Mouse (Mus musculus) E14TG2a.4 (cell line): Measurements from ENCODE around the gene Arhgap9.
"Not testable (repeated sequence)": the region's sequence is repeated elsewhere in the genome, so short reads cannot be mapped to it uniquely, and the experiment has no call there.

Source experiments
- H3K27me3 ChIP-seq: 2 replicates; pipeline ENCODE4 v1.6.1; 2014; ENCODE audit warnings: low read length, control low read depth; ENCODE audit not compliant: insufficient read depth
- H3K36me3 ChIP-seq: 2 replicates; pipeline ENCODE4 v1.6.1; 2014; ENCODE audit warnings: low read length, control low read depth; ENCODE audit not compliant: insufficient read depth
- H3K4me1 ChIP-seq: replicated peaks from 2 replicates; pipeline ENCODE4 v1.6.1; 2014; ENCODE audit warnings: low read depth, low read length, control low read depth
- H3K4me3 ChIP-seq: replicated peaks from 2 replicates; pipeline ENCODE4 v1.5.1; 2014; ENCODE audit warnings: mild to moderate bottlenecking, low read length
- H3K9me3 ChIP-seq: 2 replicates; pipeline ENCODE4 v1.6.1; 2014; ENCODE audit warnings: low read length, control low read depth
- CTCF ChIP-seq: conservative IDR thresholded peaks from 2 replicates; pipeline ENCODE4 v1.5.1; 2014; ENCODE audit warnings: low read length
- NANOG ChIP-seq: IDR thresholded peaks from 2 replicates; pipeline ENCODE4 v1.6.1; 2014; ENCODE audit warnings: borderline replicate concordance, low read length, mixed read lengths
- POU5F1 ChIP-seq: IDR thresholded peaks from 2 replicates; pipeline ENCODE4 v1.6.1; 2014; ENCODE audit warnings: low read length, borderline replicate concordance

Gene Arhgap9

GRCm38 (mm10) chr10:127314950-127315349, 6.8 kb upstream of the Arhgap9 start:
- peaks cover 24% of the 10 kb centered on the region for H3K4me1 ChIP-seq
- TF ChIP-seq CTCF, result 0 out of 2 replicates have a peak, but pooled peaks have one; percentile 9
- H3K4me3 ChIP-seq, H3K36me3 ChIP-seq, H3K9me3 ChIP-seq, H3K27me3 ChIP-seq: not testable (repeated sequence)

DNA sequence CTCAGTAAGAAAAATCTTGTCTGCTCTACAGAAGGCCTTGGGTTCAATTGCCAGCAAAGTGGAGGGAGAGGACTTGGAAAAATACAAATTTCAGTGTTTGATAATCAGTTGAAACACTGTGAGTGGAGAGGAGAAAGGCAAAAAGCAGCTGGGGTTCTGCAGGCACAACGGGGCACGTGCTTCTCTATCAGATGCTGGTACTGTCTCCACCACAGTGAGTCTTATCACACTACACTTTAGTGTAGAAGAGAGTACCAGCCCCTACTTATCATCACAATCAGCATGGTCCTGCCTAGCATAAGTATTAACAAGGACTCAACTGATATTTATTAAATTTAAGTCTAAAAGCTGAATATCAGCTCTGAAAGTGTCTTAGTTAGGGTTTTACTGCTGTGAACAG, 4.5 kb upstream of the Arhgap9 start:
- H3K36me3 ChIP-seq, result no peaks in the 10 kb centered on the region
- H3K27me3 ChIP-seq, result peaks cover 14% of the 10 kb centered on the region
- H3K4me3 ChIP-seq, result no peak overlapping the region
- no peaks in the 10 kb centered on the region for H3K9me3 ChIP-seq
- TF ChIP-seq NANOG (no peak), POU5F1 (no peak), CTCF (no peak)
- H3K4me1 ChIP-seq, result peaks cover 24% of the 10 kb centered on the region

GRCm38 (mm10) chr10:127318009-127318408, 3.8 kb upstream of the Arhgap9 start:
- no peaks in the 10 kb centered on the region for H3K9me3 ChIP-seq
- no peak overlapping the region for H3K4me3 ChIP-seq
- peaks cover 21% of the 10 kb centered on the region for H3K27me3 ChIP-seq
- peaks cover 26% of the 10 kb centered on the region for H3K4me1 ChIP-seq
- no peaks in the 10 kb centered on the region for H3K36me3 ChIP-seq
- no peak for TF ChIP-seq NANOG

DNA sequence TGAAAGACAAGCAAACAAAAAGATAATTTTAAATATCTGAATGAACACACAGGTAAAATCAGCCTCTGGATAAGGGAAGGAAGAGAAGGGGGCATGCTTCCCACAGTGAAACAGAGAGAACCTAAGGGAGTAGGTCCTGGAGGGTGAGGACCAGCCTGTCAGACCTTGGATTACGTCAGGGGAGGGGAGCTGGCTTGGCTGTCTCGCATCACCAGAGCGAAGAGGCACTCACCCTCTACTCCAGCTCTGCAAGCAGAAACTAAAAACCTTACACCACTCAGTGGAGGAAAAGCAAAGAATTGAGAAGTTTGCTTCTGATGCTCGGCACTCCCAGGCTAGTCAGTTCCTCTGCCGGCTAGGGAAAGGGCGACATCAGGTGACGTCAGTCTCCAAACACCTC, 1.8 kb upstream of the Arhgap9 start:
- H3K27me3 ChIP-seq, result peaks cover 31% of the 10 kb centered on the region
- no peak overlapping the region for H3K4me3 ChIP-seq
- H3K36me3 ChIP-seq, result no peaks in the 10 kb centered on the region
- TF ChIP-seq POU5F1 (no peak), CTCF (no peak), NANOG (no peak)
- H3K9me3 ChIP-seq, result no peaks in the 10 kb centered on the region
- peaks cover 38% of the 10 kb centered on the region for H3K4me1 ChIP-seq

GRCm38 (mm10) chr10:127322178-127322577, 414 bp downstream of the Arhgap9 start:
- peak overlapping the region; percentile 49 for H3K4me3 ChIP-seq
- TF ChIP-seq POU5F1, result no peak
- TF ChIP-seq CTCF, result no peak
- TF ChIP-seq NANOG, result no peak
- H3K4me1 ChIP-seq, result peaks cover 58% of the 10 kb centered on the region
- no peaks in the 10 kb centered on the region for H3K36me3 ChIP-seq
- H3K9me3 ChIP-seq, result no peaks in the 10 kb centered on the region
- H3K27me3 ChIP-seq, result peaks cover 54% of the 10 kb centered on the region

GRCm38 (mm10) chr10:127322669-127323068, 905 bp downstream of the Arhgap9 start:
- Histone ChIP-seq H3K36me3 (no peaks in the 10 kb centered on the region), H3K27me3 (peaks cover 58% of the 10 kb centered on the region), H3K4me1 (peaks cover 63% of the 10 kb centered on the region), H3K9me3 (no peaks in the 10 kb centered on the region), H3K4me3 (peak overlapping the region; percentile 49)
- TF ChIP-seq CTCF (no peak), NANOG (no peak), POU5F1 (no peak)

GRCm38 (mm10) chr10:127323131-127323855, 1.5 kb downstream of the Arhgap9 start:
- TF ChIP-seq NANOG (no peak), CTCF (no peak)
- H3K27me3 ChIP-seq, result peaks cover 63% of the 10 kb centered on the region
- H3K9me3 ChIP-seq, result no peaks in the 10 kb centered on the region
- H3K4me1 ChIP-seq, result peaks cover 69% of the 10 kb centered on the region
- H3K36me3 ChIP-seq, result no peaks in the 10 kb centered on the region
- H3K4me3 ChIP-seq, result 0 out of 2 replicates have a peak overlapping the region, but pooled peaks have one; percentile 10

- Histone ChIP-seq H3K4me1 (peaks cover 81% of the 10 kb centered on the region), H3K4me3 (0 out of 2 replicates have a peak overlapping the region, but pooled peaks have one; percentile 39), H3K9me3 (no peaks in the 10 kb centered on the region), H3K36me3 (peaks cover 10% of the 10 kb centered on the region), H3K27me3 (peaks cover 63% of the 10 kb centered on the region)
- TF ChIP-seq CTCF, result peak; percentile 66
- no peak for TF ChIP-seq POU5F1
Measured at GRCm38 (mm10) chr10:127324495-127324894, 2.7 kb downstream of the Arhgap9 start.

DNA sequence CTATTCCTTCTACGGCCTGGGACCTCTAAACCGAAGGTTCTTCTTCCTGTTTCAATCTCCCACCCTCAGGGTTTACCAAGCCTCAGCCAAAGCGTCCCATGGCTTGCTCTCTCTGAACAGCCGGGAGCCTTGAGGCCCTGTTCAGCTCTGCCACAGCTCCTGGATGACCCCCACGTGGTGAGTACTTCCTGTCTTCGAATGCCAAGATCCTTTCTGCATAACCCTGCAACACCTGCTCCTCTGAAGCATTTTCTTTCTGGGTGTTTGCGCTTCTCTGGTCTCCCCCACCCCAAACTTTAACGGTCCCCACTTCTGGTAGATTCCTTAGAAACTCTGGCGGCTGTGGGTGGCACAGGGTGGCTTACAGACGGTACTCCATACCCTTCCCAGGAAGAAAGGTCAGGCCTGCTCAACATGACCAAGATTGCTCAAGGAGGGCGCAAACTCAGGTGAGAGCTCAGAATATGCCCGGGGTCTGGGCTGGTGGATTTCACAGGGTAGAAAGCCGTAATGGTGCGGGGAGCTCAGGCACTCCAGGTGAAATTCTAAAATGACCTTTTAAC, 3.8 kb downstream of the Arhgap9 start:
- Histone ChIP-seq H3K27me3 (peaks cover 63% of the 10 kb centered on the region), H3K4me3 (peak overlapping the region; percentile 76), H3K4me1 (peaks cover 91% of the 10 kb centered on the region), H3K9me3 (no peaks in the 10 kb centered on the region), H3K36me3 (peaks cover 20% of the 10 kb centered on the region)
- TF ChIP-seq NANOG, result no peak
- no peak for TF ChIP-seq CTCF
- TF ChIP-seq POU5F1, result no peak
